Mouse (Mus musculus): ENCODE measurements around the gene Sumo3.

DNA sequence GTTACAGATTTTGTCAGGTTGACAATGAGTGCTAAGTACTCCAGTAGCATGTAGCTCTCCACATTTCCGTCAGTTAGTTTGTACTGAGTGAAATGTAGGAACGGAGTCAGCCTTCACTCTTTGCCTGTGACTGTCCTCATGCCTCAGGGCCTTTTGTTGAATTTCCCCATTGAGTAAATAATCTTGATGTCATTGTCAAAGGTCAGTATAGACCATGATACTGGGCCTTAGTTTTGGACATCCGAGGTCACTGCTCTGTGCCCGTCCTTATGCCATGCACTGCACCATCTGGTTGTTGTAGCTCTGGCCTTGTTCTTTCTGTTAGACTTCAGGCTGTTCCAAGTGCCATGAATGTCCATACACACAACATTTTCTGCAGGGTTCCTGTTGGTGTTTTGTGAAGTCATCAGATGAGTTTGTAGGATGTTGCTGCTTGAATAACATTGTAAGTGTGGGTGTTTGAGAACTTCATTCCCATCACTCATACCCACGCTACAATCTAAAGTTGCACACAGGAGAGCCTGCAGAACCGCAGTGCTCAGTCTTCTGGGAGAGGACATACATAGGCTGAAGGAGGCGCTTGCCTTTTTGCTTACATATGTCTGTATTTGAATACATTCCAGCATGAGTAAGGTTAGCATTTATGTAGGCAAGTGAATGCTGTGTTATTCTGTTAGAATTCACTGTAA, 30.5 kb downstream of the Sumo3 start:
- TF ChIP-seq CTCF (IDR thresholded peaks at IDR 0.05; ENCODE audit: control insufficient read depth, insufficient read depth, insufficient read length) (no peak), USF1 (IDR thresholded peaks at IDR 0.05; ENCODE audit: low read depth) (no peak), MAX (IDR thresholded peaks at IDR 0.05) (no peak), MYOD1 (IDR thresholded peaks at IDR 0.05; ENCODE audit: control insufficient read depth, insufficient read length, low read depth) (no peak), CEBPB (IDR thresholded peaks at IDR 0.05; ENCODE audit: low read depth) (no peak)
